Mouse (Mus musculus) midbrain, embryonic 15.5 days (tissue): Measurements from ENCODE around the gene Zdhhc8. TPM values are rescaled to one million over a fixed set of nuclear protein-coding genes. Genes with fewer than 3 reads are reported as not detected.
"Not testable (repeated sequence)": the region's sequence is repeated elsewhere in the genome, so short reads cannot be mapped to it uniquely, and the experiment has no call there.

Source experiments
- ATAC-seq: fragments of 200-750 bp; cut with Nextera tagmentation; replicated peaks from 2 replicates; pipeline ENCODE4 v1.8.0; 2017; ENCODE audit warnings: moderate TSS enrichment
- H3K27ac ChIP-seq: fragments of 300-500 bp; sonication (generic); 2 replicates; pipeline ENCODE4 v1.5.1; 2015; ENCODE audit warnings: mild to moderate bottlenecking, inconsistent platforms
- H3K27me3 ChIP-seq: fragments of 300-500 bp; sonication (generic); replicated peaks from 2 replicates; pipeline ENCODE4 v1.6.1; 2015; ENCODE audit warnings: inconsistent platforms
- H3K36me3 ChIP-seq: fragments of 300-500 bp; sonication (generic); replicated peaks from 2 replicates; pipeline ENCODE4 v1.6.1; 2015; ENCODE audit warnings: inconsistent platforms
- H3K4me1 ChIP-seq: fragments of 300-500 bp; sonication (generic); 2 replicates; pipeline ENCODE4 v1.6.1; 2015; ENCODE audit warnings: inconsistent platforms
- H3K4me2 ChIP-seq: fragments of 300-500 bp; sonication (generic); 2 replicates; pipeline ENCODE4 v1.6.1; 2015; ENCODE audit warnings: inconsistent platforms, mild to moderate bottlenecking, moderate library complexity
- H3K4me3 ChIP-seq: fragments of 300-500 bp; sonication (generic); 2 replicates; pipeline ENCODE4 v1.5.1; 2015; ENCODE audit warnings: mild to moderate bottlenecking, inconsistent platforms
- H3K9ac ChIP-seq: fragments of 300-500 bp; sonication (generic); 2 replicates; pipeline ENCODE4 v1.6.1; 2015; ENCODE audit warnings: mild to moderate bottlenecking, inconsistent platforms
- H3K9me3 ChIP-seq: fragments of 300-500 bp; sonication (generic); 2 replicates; pipeline ENCODE4 v1.6.1; 2016; ENCODE audit warnings: inconsistent platforms
- WGBS: fragments of 180-500 bp; shearing (Covaris S2); methylation state at CpG from one replicate; pipeline ENCODE4 v1.1.7; 2015; ENCODE audit warnings: mixed read lengths; 5-methylcytosine and 5-hydroxymethylcytosine counted together
- polyA plus RNA-seq: library from polyadenylated mRNA; unstranded; fragments of >200 nt; fragmentation: Nextera tagmentation; extraction: Ambion mirVana; gene quantifications from 2 replicates; pipeline ENCODE4 v1.2.1, GENCODE M21; 2015

Zdhhc8 gene
- polyA plus RNA-seq, 1 experiment from 2014 or later: 15.4 TPM

GRCm38 (mm10) chr16:18203430-18204091 is 31.4 kb downstream of the Zdhhc8 start:
- Histone ChIP-seq H3K9ac (no peak overlapping the region), H3K36me3 (no peaks in the 10 kb centered on the region), H3K27me3 (0 out of 2 replicates have a peak, but pooled peaks cover 2% of the 10 kb centered on the region), H3K4me2 (no peak overlapping the region), H3K27ac (no peak overlapping the region), H3K4me3 (no peak overlapping the region), H3K9me3 (no peaks in the 10 kb centered on the region), H3K4me1 (peaks cover 9% of the 10 kb centered on the region)
- WGBS: 59% methylated on average over 7 of the region's 7 CpGs
- ATAC-seq: no peak

- H3K27ac ChIP-seq: no peak overlapping the region
- no peak overlapping the region for H3K4me3 ChIP-seq
- no peak for ATAC-seq
- 0 out of 2 replicates have a peak, but pooled peaks cover 2% of the 10 kb centered on the region for H3K27me3 ChIP-seq
- H3K9me3 ChIP-seq: no peaks in the 10 kb centered on the region
- peaks cover 13% of the 10 kb centered on the region for H3K4me1 ChIP-seq
- WGBS: 100% methylated on average over 1 of the region's 1 CpGs
- H3K36me3 ChIP-seq: no peaks in the 10 kb centered on the region
- H3K4me2 ChIP-seq: no peak overlapping the region
- no peak overlapping the region for H3K9ac ChIP-seq
Observed at GRCm38 (mm10) chr16:18202061-18202460, 32.9 kb downstream of the Zdhhc8 start.

GRCm38 (mm10) chr16:18201620-18202019 is 33.3 kb downstream of the Zdhhc8 start:
- no peak overlapping the region for H3K4me2 ChIP-seq
- no peak overlapping the region for H3K4me3 ChIP-seq
- H3K9me3 ChIP-seq: no peaks in the 10 kb centered on the region
- 31% methylated on average over 1 of the region's 1 CpGs for WGBS
- 0 out of 2 replicates have a peak, but pooled peaks cover 2% of the 10 kb centered on the region for H3K27me3 ChIP-seq
- H3K36me3 ChIP-seq: no peaks in the 10 kb centered on the region
- no peak overlapping the region for H3K9ac ChIP-seq
- ATAC-seq: no peak
- H3K4me1 ChIP-seq: peaks cover 13% of the 10 kb centered on the region
- H3K27ac ChIP-seq: no peak overlapping the region

- Histone ChIP-seq H3K9ac (no peak overlapping the region), H3K4me2 (no peak overlapping the region), H3K36me3 (no peaks in the 10 kb centered on the region), H3K27me3 (no peaks in the 10 kb centered on the region), H3K4me3 (no peak overlapping the region), H3K9me3 (no peaks in the 10 kb centered on the region), H3K27ac (no peak overlapping the region), H3K4me1 (peaks cover 15% of the 10 kb centered on the region)
- no peak for ATAC-seq
- WGBS: 81% methylated on average over 2 of the region's 2 CpGs
Observed at GRCm38 (mm10) chr16:18200062-18200461, 34.9 kb downstream of the Zdhhc8 start.

- no peaks in the 10 kb centered on the region for H3K9me3 ChIP-seq
- no peak overlapping the region for H3K4me2 ChIP-seq
- H3K4me1 ChIP-seq: peaks cover 27% of the 10 kb centered on the region
- no peaks in the 10 kb centered on the region for H3K36me3 ChIP-seq
- no peak overlapping the region for H3K4me3 ChIP-seq
- WGBS: 48% methylated on average over 10 of the region's 10 CpGs
- ATAC-seq: peak; percentile 49; the same call in 1 of the 2 replicates
- peak overlapping the region; percentile 58 for H3K27ac ChIP-seq
- H3K9ac ChIP-seq: no peak overlapping the region
- no peaks in the 10 kb centered on the region for H3K27me3 ChIP-seq
Observed at GRCm38 (mm10) chr16:18198365-18199098, 36.4 kb downstream of the Zdhhc8 start.

- Histone ChIP-seq H3K27ac (0 out of 2 replicates have a peak overlapping the region, but pooled peaks have one; percentile 13), H3K4me3 (no peak overlapping the region), H3K36me3 (no peaks in the 10 kb centered on the region), H3K27me3 (no peaks in the 10 kb centered on the region), H3K9ac (no peak overlapping the region), H3K4me2 (no peak overlapping the region), H3K9me3 (no peaks in the 10 kb centered on the region), H3K4me1 (peaks cover 27% of the 10 kb centered on the region)
- WGBS: 80% methylated on average over 6 of the region's 6 CpGs
- ATAC-seq: no peak
Observed at GRCm38 (mm10) chr16:18197881-18198280, 37.1 kb downstream of the Zdhhc8 start.

GRCm38 (mm10) chr16:18195561-18195960 is 39.4 kb downstream of the Zdhhc8 start:
- H3K9ac ChIP-seq, H3K27ac ChIP-seq, H3K4me2 ChIP-seq, H3K4me3 ChIP-seq, H3K9me3 ChIP-seq, ATAC-seq, H3K36me3 ChIP-seq, H3K27me3 ChIP-seq: not testable (repeated sequence)
- 39% methylated on average over 3 of the region's 3 CpGs for WGBS
- peaks cover 27% of the 10 kb centered on the region for H3K4me1 ChIP-seq

- Histone ChIP-seq H3K4me2 (no peak overlapping the region), H3K36me3 (no peaks in the 10 kb centered on the region), H3K4me1 (peaks cover 27% of the 10 kb centered on the region), H3K27ac (no peak overlapping the region), H3K9ac (no peak overlapping the region), H3K27me3 (no peaks in the 10 kb centered on the region), H3K9me3 (no peaks in the 10 kb centered on the region), H3K4me3 (no peak overlapping the region)
- no peak for ATAC-seq
- WGBS: 53% methylated on average over 5 of the region's 5 CpGs
Observed at GRCm38 (mm10) chr16:18195068-18195467, 39.9 kb downstream of the Zdhhc8 start.

GRCm38 (mm10) chr16:18194208-18194985 is 40.5 kb downstream of the Zdhhc8 start:
- no peaks in the 10 kb centered on the region for H3K9me3 ChIP-seq
- ATAC-seq: peak; percentile 15; the same call in 1 of the 2 replicates
- H3K36me3 ChIP-seq: no peaks in the 10 kb centered on the region
- H3K4me2 ChIP-seq: no peak overlapping the region
- H3K4me1 ChIP-seq: peaks cover 27% of the 10 kb centered on the region
- no peak overlapping the region for H3K27ac ChIP-seq
- no peaks in the 10 kb centered on the region for H3K27me3 ChIP-seq
- no peak overlapping the region for H3K9ac ChIP-seq
- 60% methylated on average over 15 of the region's 15 CpGs for WGBS
- no peak overlapping the region for H3K4me3 ChIP-seq

GRCm38 (mm10) chr16:18191006-18191405 is 43.9 kb downstream of the Zdhhc8 start:
- Histone ChIP-seq H3K36me3 (no peaks in the 10 kb centered on the region), H3K4me2 (no peak overlapping the region), H3K27ac (no peak overlapping the region), H3K9ac (no peak overlapping the region), H3K4me1 (peaks cover 14% of the 10 kb centered on the region), H3K27me3 (no peaks in the 10 kb centered on the region), H3K4me3 (no peak overlapping the region), H3K9me3 (no peaks in the 10 kb centered on the region)
- no peak for ATAC-seq
- WGBS: 77% methylated on average over 2 of the region's 2 CpGs

GRCm38 (mm10) chr16:18187221-18187620 is 47.7 kb downstream of the Zdhhc8 start:
- 92% methylated on average over 3 of the region's 3 CpGs for WGBS
- Histone ChIP-seq H3K9me3 (no peaks in the 10 kb centered on the region), H3K9ac (no peak overlapping the region), H3K4me3 (no peak overlapping the region), H3K36me3 (no peaks in the 10 kb centered on the region), H3K27ac (no peak overlapping the region), H3K27me3 (no peaks in the 10 kb centered on the region), H3K4me1 (no peaks in the 10 kb centered on the region), H3K4me2 (no peak overlapping the region)
- ATAC-seq: no peak

GRCm38 (mm10) chr16:18186798-18187197 is 48.1 kb downstream of the Zdhhc8 start:
- no peaks in the 10 kb centered on the region for H3K4me1 ChIP-seq
- H3K9me3 ChIP-seq: no peaks in the 10 kb centered on the region
- no peaks in the 10 kb centered on the region for H3K36me3 ChIP-seq
- no peak for ATAC-seq
- H3K4me3 ChIP-seq: no peak overlapping the region
- 86% methylated on average over 4 of the region's 4 CpGs for WGBS
- no peaks in the 10 kb centered on the region for H3K27me3 ChIP-seq
- no peak overlapping the region for H3K4me2 ChIP-seq
- H3K9ac ChIP-seq: no peak overlapping the region
- H3K27ac ChIP-seq: no peak overlapping the region
